Mouse (Mus musculus) liver, adult (tissue): ENCODE measurements around the gene Cbx2.

ENCODE experiments used
- GATA4 ChIP-seq: IDR thresholded peaks from 2 replicates; pipeline ENCODE4 v1.6.1; 2014; ENCODE audit warnings: mild to moderate bottlenecking, low read length; ENCODE audit not compliant: insufficient replicate concordance

The Cbx2 gene

GRCm38 (mm10) chr11:119036447-119036846, 13.7 kb downstream of the Cbx2 start:
- TF ChIP-seq GATA4, result no peak

- no peak for TF ChIP-seq GATA4
These were observed 14.4 kb downstream of the Cbx2 start for GRCm38 (mm10) chr11:119036934-119037779.

- TF ChIP-seq GATA4, result no peak
These were observed 15.1 kb downstream of the Cbx2 start for GRCm38 (mm10) chr11:119037780-119038401.

GRCm38 (mm10) chr11:119038744-119039484, 16.2 kb downstream of the Cbx2 start:
- TF ChIP-seq GATA4, result no peak

GRCm38 (mm10) chr11:119039732-119040512, 17.2 kb downstream of the Cbx2 start:
- TF ChIP-seq GATA4, result no peak

- TF ChIP-seq GATA4, result no peak
These were observed 18.0 kb downstream of the Cbx2 start, which contains the start of gene Cbx8 for GRCm38 (mm10) chr11:119040600-119041324. TSS of gene Cbx8 (minus strand) at chr11:119040969.

- peak; percentile 12; the same call in 1 of the 2 replicates for TF ChIP-seq GATA4
These were observed 18.6 kb downstream of the Cbx2 start for GRCm38 (mm10) chr11:119041325-119041716.

- TF ChIP-seq GATA4, result no peak
These were observed 19.1 kb downstream of the Cbx2 start for GRCm38 (mm10) chr11:119041750-119042465.

GRCm38 (mm10) chr11:119042466-119043272, 19.9 kb downstream of the Cbx2 start:
- no peak for TF ChIP-seq GATA4

- TF ChIP-seq GATA4, result no peak
These were observed 20.4 kb downstream of the Cbx2 start for GRCm38 (mm10) chr11:119043273-119043540.

GRCm38 (mm10) chr11:119043761-119044550, 21.2 kb downstream of the Cbx2 start:
- no peak for TF ChIP-seq GATA4

- TF ChIP-seq GATA4, result no peak
These were observed 22.0 kb downstream of the Cbx2 start for GRCm38 (mm10) chr11:119044551-119045337.
